Mouse (Mus musculus) adrenal gland, postnatal 10 days (tissue): ENCODE data around the gene Cald1. TPM values are rescaled to one million over a fixed set of nuclear protein-coding genes. Genes with fewer than 3 reads are reported as not detected.

Experiments
- DNase-seq: peaks from one replicate; pipeline ENCODE4 v3.0.0; 2021; ENCODE audit warnings: mixed read lengths
- total RNA-seq, 2 experiments: library from RNA; stranded (reverse); gene quantifications; 2 replicates each; pipeline ENCODE4 v1.2.3; 2021

The Cald1 gene
- total RNA-seq, 2 experiments from 2014 or later = 80.8 to 90.5 TPM

- no peak for DNase-seq
Measured at GRCm38 (mm10) chr6:34719141-34719680, 120.9 kb downstream of the Cald1 start.

GRCm38 (mm10) chr6:34720447-34720846, 122.1 kb downstream of the Cald1 start:
- DNase-seq = no peak

- DNase-seq = no peak
Measured at GRCm38 (mm10) chr6:34721740-34722139, 123.4 kb downstream of the Cald1 start.

- DNase-seq = no peak
Measured at GRCm38 (mm10) chr6:34722660-34723059, 124.4 kb downstream of the Cald1 start.

- no peak for DNase-seq
Measured at GRCm38 (mm10) chr6:34723250-34723904, 125.1 kb downstream of the Cald1 start.

GRCm38 (mm10) chr6:34725660-34726059, 127.4 kb downstream of the Cald1 start:
- no peak for DNase-seq

DNA sequence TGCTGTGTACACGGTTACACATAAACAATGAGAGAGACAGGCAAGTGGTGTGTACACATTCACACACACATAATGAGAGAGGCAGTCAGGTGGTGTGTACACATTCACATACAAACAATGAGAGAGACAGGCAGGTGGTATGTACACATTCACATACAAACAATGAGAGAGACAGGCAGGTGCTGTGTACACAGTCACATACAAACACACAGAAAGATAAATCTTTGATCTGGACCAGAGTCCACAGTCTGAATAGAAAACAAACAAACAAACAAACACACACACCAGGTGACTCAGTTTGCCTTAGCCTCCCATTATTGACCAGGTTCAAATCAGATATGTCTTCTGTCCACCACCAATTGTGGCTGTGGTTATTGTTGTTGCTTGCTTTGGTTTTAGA, 127.8 kb downstream of the Cald1 start:
- no peak for DNase-seq

DNA sequence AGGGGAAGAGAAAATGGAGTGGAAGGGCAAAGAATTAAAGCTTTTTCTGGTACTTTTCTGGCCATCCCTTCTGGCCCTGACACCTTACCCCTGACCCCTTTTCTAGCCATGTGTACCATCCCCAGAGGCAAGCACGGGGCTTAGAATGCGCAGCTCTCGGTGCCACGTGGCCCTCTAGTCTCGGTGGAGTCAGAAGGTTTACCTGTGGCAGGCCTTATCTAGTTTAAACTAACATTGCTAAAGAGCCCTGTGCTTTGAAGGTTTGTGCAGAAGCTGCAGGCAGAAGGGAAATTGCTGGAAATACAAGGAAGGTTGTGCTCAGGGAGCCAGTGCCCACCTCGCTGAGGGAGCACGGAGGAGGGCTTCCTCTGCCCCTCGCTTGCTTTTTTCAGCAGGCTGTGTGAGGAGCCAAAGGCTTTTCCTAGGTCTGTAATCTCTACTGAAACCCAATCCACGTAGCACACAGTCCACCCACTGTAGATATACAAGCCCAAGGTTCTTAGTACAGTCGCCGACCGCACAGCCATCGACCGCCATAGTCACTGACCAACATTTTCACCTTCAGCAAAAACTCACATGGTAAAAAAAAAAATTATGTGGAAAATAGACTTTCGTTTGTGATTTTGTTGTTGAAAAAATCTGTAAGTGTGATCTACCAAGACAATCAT, 129.2 kb downstream of the Cald1 start:
- no peak for DNase-seq

- DNase-seq = no peak
Measured at GRCm38 (mm10) chr6:34729449-34730151, 131.3 kb downstream of the Cald1 start.

GRCm38 (mm10) chr6:34731007-34731406, 132.7 kb downstream of the Cald1 start:
- no peak for DNase-seq

- DNase-seq = no peak
Measured at GRCm38 (mm10) chr6:34731529-34731928, 133.2 kb downstream of the Cald1 start.

GRCm38 (mm10) chr6:34734940-34735695, 136.8 kb downstream of the Cald1 start:
- no peak for DNase-seq

GRCm38 (mm10) chr6:34736934-34737333, 138.6 kb downstream of the Cald1 start:
- no peak for DNase-seq

- DNase-seq = no peak
Measured at GRCm38 (mm10) chr6:34743946-34744345, 145.6 kb downstream of the Cald1 start.

DNA sequence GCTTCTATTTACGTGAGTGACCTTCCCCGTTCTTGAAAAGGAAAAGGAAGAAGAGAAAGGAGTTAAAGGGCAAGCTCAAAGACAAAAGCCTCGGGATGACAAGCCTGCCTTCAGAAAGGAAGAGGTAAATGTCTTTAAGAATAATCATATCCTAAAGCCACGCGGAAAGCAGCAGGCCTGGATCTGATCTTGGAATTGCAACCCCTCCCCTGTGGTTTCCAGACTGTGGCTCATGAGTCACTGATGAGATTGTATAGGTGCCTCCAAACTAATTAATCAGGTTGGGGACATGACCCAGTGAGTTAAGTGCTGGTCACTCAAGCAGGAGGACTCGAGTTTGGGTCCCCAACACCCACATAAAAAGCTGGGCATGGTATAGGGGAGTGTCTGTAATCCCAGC, 149.5 kb downstream of the Cald1 start:
- DNase-seq = no peak

DNA sequence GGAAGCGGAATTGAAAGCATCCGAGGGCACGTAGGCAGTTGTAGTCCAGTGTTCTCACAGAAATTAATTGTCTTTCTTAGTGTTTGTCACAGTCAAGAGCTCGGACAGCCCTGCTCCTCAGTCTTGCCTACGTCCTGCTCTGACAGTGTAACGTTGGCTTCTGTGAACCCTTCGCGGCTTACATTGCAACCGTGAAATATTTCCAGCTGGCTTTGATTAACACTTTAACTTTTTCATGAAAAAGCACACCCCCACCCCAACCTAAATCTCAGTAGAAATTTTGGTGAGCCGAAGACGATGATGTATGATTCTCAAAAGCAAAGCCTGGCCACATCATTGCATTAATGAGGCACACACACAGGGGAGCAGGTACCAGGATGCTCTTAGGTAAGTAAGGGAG, 150.3 kb downstream of the Cald1 start:
- DNase-seq = no peak

GRCm38 (mm10) chr6:34749526-34749925, 151.2 kb downstream of the Cald1 start:
- no peak for DNase-seq

- DNase-seq = no peak
Measured at GRCm38 (mm10) chr6:34750487-34751120, 152.3 kb downstream of the Cald1 start.

- DNase-seq = no peak
Measured at GRCm38 (mm10) chr6:34751625-34752024, 153.3 kb downstream of the Cald1 start.

- peak; percentile 67 for DNase-seq
Measured at GRCm38 (mm10) chr6:34754448-34754847, 156.1 kb downstream of the Cald1 start.

DNA sequence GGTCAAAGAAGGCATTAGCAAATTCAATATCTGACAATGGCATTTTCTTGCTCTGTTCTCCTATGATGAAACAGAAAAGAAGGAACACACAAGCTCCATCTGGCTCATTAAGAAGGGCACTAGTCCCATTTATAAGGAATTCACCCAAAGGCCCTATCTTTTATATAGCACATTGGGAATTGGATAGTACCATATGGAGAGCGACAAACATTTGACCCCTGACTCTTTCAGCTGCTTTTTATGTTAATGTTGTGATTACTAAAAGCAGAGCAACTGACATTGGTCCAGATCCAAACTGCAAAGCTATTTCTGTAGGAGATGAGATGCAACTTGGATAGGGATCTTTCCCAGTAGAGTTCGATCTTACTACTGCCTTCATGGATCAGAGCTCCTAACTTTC, 160.0 kb downstream of the Cald1 start:
- no peak for DNase-seq

GRCm38 (mm10) chr6:34760023-34760422, 161.7 kb downstream of the Cald1 start:
- peak; percentile 53 for DNase-seq
